Mouse (Mus musculus) mesoderm, embryonic 11.5 days (tissue): Measurements from ENCODE around the gene Itga5.

Source experiments
- DNase-seq: peaks from one replicate; pipeline ENCODE4 v3.0.0-alpha.2; 2012; ENCODE audit warnings: low read depth, low spot score

Gene Itga5

DNA sequence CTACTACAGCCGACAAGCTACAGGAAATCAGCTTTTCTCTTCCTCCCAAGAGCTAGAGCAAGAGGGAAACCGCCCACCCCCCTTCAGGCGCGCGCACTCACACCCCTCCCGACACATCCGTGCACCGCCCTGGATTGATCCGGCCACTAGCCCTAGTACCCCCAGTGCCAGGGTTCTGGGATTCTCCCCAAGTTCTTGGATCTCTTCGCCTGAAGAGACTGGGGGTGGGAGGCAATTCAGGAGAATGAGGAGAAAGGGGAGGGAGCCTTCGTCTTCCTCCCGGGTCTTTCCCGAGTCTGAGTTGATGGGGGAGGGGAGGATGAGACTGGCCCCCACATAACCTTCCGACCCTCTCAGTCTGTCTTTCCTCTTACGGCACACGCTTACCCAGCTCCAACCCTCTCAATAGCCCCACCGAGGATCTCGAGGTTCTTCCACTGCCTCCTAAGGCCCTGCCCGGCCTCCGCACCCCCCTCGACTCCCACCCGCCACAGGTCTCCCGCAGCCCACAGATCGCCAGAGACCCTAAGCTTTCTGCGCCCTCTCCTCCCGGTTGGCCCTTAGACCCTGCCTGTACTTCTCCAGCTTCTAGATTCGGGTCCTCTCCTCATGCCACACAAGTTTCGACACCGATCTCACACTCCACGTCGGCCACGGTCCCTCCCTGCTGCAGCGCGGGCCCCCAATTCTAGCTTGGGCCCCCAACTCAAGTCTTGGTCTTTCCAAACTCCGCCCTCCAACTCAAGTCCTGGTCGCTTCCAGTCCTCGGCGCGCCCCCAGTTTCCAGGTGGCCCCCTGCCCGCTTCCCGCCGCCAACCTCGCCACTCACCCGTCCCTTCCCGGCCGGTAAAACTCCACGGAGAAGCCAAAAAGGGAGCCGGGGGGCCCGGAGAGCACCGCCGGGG lies 840 bp downstream of the Itga5 start:
- peak; percentile 35 for DNase-seq

DNA sequence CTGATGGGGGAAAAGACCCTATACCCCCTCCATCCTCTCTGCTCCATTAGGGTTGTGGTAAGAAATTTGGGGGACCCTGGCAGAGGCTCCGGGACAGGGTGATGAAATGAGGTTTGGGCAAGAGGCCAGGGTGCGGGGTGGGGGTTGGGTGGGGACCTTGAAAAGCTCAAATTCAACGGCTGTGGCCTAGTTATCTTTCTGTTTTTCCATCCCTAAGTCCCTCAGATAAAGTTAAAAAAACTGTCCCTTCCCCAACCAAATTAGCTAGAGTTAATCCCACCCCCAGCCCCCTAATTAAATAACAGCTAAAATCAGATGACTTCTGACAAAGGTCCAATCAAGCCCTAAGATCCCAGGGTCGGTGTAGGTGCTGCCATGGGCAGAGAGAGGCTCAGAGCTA lies 1.8 kb downstream of the Itga5 start:
- DNase-seq: no peak

DNA sequence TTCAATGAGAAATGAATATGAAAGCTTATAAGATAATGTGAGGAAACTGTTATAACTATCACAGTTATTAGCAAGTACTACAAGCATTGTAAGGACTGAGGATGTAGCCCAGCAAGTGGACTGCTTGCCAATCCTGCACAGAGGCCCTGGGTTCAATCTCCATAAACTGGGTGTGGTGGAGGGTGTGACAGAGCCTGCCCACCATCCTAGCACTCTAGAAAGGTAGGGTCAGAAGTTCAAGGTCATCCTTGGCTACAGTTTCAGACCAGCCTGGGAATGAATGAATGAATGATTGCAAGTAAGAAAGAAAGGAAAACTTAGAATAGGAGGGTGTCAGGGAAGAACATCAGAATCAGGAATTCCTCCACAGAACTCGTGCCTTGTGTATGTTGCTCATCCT lies 2.8 kb downstream of the Itga5 start:
- no peak for DNase-seq

DNA sequence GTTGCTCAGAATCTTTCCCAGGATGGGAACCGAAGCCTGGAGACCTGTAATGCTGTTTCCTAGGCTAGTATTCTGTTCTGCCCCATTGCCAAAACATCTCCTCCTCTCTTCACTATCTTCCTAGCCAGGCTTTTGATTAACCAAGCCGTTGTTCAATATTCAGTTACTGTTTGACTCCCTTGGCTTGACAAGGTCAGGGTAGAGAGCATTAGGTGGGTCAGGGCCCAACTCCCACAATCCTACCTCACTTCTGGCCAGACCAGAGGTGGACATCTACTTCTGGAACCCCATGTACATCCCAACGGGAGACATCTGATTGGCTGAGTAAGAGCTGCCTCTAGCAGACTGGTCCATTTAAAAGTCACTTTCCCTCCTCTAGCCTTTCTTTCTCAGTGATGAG lies 3.6 kb downstream of the Itga5 start:
- DNase-seq: no peak

DNA sequence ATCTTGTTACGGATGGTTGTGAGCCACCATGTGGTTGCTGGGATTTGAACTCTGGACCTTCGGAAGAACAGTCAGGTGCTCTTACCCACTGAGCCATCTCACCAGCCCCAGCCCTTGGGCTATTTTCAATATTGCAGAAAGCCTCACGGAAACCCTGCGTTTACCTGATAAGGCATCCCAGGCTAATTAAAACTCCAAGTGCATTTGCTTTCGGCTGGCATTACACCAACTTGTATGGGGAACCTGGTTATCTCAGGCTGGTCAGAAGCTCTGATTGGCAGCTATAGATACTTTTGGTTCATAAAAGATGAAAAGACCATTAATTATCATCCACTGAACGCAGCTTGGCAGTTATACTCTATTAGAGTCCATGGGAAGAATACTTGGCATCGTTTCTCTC lies 4.2 kb downstream of the Itga5 start:
- DNase-seq: no peak

DNA sequence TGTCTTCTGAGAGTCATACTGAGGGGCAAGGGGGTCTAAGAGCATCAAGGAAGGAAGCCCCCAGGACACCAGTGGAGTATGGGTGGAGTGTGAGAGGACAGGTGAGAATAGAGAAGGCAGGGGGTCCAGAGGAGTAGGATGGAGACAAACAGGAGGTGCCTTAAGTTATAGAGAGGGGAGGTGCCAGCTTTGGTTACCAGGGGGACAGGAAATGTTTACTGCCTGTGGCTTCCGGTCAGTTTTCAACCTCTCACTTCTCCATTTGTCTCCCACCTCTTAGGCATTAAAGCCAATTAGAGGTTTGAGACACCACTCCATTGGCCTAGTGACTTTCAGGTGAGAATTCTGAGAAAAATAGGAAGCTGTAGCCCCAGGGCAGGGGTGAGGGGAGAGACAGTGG lies 5.3 kb downstream of the Itga5 start:
- DNase-seq: no peak

DNA sequence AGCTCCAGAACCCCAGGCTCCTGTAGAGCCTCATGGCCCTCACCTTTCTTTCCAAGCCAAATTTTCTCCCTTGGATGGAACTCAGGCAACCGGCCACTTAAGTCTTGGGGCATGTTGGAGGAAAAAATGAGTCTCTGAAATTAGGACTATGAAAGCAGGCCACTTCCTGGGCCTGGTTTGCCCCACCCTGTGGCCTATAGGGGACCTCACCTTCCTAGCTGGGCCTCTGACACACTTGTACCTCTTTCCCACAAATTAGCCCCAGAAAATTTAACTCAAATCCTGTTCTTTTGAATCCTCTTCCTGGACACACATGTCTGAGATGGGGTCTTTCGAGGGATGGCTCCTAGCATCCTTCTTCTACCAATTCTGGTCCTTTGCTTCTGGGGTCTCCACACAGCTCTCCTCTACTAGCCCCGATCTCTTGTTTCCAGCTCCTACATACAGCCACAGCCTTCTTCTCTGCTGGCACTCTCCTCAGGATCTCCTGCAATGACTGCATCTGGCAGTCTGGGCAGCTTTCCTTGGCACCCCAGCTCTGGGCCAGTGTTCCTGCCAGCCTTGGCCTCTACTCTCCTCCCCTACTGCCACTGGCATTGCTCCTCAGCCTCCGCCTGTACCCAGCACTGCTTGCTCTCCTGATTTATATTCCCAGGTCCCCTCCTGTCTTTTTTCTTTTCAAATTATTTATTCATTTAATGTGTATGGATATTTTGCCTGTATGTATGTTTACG lies 6.5 kb downstream of the Itga5 start:
- DNase-seq: no peak

DNA sequence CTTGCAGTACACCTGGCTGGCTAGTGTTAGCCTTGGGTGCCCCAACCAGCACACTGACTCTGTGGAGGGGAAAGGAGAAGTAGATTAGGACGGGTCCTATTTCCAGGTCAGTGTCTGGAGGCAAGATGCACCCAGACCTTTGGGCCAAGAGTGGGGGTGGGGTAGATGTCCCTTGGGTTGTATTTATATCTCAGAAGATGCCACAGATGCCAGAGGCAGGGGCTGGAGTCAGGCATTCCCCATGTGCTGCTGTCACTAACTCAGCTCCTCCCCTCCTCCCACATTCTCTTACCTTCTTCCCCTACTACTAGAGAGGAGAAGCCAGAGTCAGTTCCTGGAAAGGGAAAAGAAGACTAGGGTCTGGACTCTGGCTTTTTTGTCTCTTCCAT lies 7.4 kb downstream of the Itga5 start:
- no peak for DNase-seq

DNA sequence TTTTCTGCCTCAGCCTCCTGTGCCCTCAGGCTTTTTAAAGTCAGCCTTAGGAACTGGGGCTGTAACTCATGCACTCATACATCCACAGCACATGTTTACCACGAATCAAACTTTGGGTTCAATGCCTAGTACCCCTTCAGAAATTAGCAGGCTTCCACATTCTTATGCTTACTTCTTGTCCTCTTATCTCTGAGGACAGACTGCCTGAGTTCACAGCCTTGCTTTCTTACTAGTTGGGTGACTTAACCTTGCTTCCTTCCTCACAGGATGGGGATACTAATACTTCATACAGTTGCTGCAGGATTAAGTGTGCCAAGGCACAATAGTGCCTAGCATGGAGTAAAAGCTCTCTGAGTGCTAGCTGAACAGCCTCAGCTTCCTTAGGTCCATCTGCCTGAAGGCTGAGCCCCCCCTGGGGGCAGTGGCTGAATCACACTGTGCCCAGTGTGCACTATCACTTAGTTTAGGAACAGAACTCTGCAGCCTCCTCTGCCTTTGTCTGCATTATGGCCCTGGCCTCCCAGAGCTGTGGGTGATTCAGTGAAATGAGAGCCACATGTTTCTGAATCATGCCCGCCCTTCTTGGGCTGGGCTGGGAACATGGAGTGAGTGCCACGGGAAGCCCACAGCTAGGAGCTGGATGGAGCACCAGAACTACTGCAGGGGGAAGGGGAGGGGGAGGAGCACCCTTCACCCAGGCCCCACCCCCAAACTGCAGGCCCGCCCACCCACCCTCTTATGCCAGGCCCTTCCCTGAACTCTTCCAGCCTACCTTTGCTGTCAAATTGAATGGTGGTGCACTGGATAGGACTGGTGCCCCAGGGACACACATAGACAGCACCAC lies 8.1 kb downstream of the Itga5 start:
- DNase-seq: no peak

DNA sequence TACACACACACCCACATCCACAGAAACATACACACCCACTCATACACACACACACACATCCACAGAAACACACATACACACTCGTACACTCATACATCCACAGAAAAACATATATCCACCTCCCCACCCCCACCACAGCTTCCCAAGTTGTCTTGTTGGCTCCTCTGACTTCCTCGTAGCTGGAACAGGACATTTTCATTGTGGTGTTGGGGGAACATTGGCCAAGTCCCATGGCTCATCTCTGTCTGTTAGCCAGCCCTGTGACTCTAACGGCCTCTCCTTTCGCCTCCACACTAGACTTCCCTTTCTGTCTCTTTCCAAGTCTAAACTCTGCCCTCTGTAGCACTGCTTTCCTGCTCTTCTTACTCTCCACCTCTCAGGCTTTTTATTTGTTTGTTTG lies 8.7 kb downstream of the Itga5 start:
- DNase-seq: no peak

DNA sequence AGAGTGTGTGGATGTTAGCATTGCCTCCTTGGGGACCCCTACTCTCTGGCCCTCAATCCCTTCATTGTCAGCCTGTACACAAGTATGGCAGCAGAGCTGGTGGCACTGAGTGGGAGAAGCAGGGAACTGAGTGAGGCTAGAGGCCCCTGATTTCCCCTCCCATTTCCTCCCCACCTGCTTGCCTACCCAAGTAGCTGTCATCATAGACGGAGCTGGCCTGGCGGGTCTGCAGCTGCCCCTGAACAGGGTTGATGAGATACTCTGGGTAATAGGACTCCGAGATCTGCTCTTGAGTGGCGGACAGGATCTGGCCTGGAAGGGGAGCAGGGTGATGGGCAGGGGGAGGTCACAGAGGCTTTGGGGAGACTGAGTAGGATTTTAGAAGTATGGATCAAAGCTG lies 10.4 kb downstream of the Itga5 start:
- DNase-seq: no peak

DNA sequence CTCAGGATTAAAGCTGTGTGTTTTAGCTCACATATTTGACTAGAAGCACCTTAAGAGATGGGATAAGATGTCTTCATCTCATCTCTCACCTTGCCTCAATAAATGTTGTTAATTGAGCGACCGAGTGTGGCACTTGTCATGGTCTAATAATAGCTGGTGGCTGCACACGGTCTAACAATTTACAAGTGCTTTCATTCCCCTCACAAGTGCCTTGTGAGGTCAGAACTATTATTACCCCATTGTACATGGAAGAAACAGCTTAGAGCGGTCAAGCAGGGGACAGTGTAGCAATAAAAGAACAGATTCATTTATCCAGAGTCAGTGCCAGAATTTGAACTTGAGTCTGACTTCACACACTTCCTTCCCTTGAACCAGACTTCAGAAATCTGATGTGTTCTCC lies 11.1 kb downstream of the Itga5 start:
- no peak for DNase-seq

DNA sequence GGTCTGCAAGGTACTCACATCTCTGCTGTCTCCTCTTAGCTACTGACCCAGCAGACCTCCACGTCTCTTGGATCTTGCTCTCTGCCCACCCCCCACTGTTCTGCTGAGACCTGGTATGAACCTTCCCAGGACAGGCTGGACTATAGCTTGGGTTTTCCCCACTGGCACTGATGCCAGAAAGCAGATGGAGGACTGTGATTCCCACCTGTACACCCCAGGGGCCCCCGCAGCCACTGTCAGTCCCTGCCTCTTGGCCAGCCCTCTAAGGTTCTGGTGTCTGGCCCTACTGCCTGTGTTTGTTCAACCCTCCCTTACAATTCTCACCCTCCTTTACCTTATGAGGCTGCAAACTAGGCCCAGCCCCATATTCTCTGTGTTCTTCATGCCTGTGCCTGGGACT lies 11.9 kb downstream of the Itga5 start:
- no peak for DNase-seq

DNA sequence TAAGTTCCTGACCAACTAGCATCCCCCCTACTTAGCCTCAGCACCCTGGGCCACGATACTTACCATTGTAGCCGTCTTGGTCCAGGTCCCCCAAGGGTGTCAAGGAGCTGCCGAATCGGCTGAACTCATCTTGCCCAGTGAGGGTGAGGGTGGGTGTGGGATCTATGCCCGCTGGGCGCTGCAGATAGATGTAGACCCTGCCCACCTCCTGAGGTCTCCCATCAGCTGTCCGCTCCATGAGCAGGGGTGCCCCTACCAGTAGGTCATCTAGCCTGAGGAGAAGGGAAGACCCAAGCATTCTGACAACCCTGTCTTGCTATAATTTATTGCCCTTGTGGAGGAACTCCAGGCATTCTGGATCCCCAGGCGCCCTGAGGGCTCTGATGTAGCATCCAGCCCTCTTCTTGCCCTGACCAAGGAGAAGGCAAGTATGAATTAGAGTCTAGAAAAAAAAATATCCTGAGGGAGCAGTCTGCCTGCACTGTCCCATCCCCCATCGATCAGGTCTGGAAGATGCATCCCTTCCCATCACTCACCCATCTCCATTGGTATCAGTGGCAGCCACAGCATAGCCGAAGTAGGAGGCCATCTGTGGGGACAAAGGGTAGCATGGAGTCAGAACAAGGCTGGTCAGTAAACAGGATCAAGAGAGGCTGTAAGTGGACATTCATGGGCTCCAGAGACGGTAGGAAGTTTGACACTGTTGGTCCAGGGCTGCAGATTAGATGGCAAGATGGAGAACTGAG lies 12.9 kb downstream of the Itga5 start:
- DNase-seq: no peak

DNA sequence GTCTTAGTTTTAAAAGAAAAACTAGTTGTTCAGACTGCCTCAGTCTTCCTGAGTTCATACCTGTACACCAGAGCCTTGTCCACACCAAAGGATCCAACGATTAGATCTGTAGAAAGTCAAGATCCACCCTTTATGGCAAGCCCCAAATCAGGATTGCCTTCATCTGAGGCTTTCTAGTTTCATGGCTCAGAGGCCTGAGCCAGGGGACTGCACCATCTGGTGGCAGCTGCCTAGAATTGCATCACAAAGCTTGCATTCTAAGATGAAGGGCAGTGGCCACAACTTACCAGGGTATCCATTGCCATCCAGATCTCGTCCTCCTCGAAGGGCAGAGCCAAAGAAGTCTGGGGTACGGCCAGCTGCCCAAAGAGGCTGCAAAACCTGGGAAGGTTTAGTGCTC lies 13.7 kb downstream of the Itga5 start:
- DNase-seq: peak; percentile 77

DNA sequence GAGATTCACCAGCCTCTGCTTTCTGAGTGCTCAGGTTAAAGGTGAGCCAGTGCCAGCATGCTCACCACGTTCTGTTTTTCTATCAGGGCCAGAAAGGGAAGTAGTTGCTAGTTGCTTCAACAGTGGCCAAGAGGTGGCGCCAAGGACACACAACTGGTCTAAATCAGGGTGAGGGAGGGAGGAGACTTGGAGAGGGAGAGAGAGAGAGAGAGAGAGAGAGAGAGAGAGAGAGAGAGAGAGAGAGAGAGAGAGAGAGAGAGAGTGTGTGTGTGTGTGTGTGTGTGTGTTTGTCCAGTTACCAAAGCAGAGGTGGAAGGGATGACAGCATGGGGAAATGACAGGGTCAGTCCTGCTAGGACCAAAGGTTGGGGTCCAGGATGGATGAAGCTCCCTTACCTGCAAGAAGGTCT lies 19.3 kb downstream of the Itga5 start:
- peak; percentile 67 for DNase-seq

DNA sequence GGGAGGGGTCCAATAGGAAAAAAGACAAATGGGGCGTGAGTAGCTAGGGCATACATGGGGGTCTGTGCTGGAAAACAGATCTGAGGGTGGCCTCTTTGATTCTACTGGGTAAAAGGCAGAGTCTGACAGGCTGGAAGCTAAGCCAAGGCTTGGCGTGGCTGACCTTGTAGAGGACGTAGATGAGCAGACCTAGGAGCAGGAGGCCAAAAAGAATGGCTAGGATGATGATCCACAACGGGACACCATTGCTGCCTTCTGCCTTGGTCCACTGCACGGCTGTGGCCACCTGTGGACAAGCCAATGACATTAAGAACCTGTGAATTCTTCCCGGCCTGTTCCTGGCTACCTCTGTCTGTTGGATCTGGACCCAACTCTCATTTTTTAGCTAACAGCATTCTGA lies 20.8 kb downstream of the Itga5 start:
- DNase-seq: no peak

DNA sequence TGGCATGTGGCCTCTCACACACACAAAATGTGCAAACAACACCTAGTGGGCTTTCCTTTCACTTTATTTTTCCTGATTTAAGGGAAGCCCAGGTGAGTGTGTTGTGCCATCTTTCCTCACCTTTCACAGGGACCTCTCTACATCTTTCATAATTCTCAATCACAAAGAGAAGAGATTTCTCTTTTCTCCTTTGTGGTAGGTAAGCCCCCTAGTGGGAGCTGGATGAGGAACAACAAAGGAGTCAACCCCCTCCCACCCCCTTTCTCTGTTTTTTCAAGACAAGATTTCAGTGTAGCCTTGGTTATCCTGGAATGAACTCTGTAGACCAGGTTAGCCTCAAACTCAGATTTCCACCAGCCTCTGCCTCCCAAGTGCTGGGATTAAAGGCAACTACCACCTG lies 23.0 kb downstream of the Itga5 start:
- no peak for DNase-seq

DNA sequence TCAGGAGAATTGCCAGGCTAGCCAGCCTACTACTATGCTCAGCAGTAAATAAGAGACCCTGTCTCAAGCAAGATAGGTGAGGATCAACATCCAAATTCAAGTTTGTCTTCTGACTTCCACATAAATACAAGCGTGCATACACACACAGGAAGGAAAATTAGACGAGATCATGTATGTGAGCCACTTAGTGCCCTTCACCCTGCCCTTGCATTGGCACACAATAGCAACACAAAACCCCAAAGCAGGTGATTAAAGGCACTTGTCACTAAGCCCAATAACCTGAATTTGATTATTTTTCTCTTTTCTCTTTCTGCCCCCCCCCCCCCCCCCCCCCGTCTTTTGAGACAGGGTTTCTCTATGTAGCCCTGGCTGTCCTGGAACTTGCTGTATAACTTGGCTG lies 23.6 kb downstream of the Itga5 start:
- DNase-seq: no peak

DNA sequence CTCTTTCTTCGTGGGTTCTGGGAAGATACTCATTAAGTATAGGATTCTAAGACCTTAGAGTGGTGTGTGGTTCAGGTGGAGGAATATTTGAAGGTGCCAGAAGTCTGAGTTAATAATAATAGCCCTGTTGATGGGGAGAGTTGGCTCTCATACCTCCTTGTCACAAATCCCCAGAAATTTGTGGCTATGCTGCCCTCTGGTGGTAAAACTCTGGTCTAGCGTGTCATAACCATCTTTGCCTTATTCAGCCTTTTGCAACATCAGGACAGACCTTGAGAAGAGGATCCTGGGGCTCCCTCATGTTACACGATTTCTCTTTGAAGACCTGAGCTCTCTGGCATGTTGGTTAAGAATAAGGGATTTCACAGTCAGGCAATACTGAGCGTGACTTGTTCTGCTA lies 24.1 kb downstream of the Itga5 start:
- peak; percentile 90 for DNase-seq

DNA sequence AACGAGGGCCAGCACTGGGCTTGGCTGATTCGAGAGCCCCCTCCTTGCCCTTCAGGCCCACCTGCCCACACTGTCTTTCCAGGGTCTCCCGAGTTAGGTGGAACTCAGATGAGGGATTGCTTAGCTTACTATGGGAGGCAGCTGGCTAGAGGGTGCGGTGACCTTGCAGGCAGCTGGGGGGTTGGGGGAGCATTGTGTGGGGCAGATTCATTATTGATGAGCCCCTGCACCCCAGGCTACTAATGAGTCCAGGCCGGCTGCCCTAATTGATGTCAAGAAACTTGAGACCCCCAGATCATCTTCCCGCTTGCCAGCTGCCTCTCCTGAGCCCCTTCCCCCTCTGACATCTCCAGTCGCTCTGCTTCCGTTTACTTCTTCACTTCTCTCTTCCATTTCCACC lies 25.0 kb downstream of the Itga5 start:
- DNase-seq: no peak

DNA sequence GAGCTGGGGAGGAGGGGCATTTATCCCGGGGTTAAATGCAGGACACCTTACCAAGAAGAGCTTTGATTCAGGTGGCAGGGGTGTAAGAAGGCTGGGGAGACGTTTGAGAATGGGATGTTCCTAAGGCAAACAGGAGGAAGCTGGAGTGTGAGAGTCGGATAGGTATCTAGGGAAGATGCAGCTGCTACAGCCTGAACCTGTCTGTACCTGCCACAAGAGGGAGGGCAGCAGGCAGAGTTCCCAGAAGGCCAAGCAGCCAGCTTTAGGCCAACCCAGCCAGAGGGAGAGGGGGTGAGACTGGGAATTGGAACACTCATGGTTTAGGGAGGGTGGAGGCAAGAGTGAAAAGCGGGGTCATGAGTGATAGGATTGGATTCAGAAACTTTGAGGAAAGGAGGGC lies 25.8 kb downstream of the Itga5 start:
- DNase-seq: no peak
